Mouse (Mus musculus) gastrocnemius, adult 18-20 months (tissue): ENCODE results near the gene Mmadhc. TPM values are rescaled to one million over a fixed set of nuclear protein-coding genes. Genes with fewer than 3 reads are reported as not detected.

Source experiments
- DNase-seq: peaks from one replicate; pipeline ENCODE4 v3.0.0; 2021; ENCODE audit warnings: low spot score
- long read RNA-seq, 2 experiments: library from polyadenylated mRNA; stranded (forward); transcript quantifications; one replicate each; pipeline ENCODE4 v2.0.0; 2021
- total RNA-seq, 2 experiments: library from RNA; stranded (reverse); gene quantifications; 2 replicates each; pipeline ENCODE4 v1.2.3; 2021

The Mmadhc gene
- total RNA-seq: 100 to 1,000 TPM in 1 of 2 experiments, 10 to 100 TPM in 1; 98.6 to 114 TPM
- long read RNA-seq, experiment 1, transcript Mmadhc-201 (8 exons, 1,342 nt): major isoform, 41 of 79 reads
- long read RNA-seq, experiment 1, partial matches to known transcripts: 17 of 79 reads
- long read RNA-seq, experiment 1, other reads (novel, unspliced or antisense): 20 of 79 reads
- long read RNA-seq, experiment 2, transcript Mmadhc-201 (8 exons, 1,342 nt): major isoform, 42 of 83 reads
- long read RNA-seq, experiment 2, partial matches to known transcripts: 11 of 83 reads
- long read RNA-seq, experiment 2, other reads (novel, unspliced or antisense): 30 of 83 reads

GRCm38 (mm10) chr2:50296109-50296986, at the start of gene Mmadhc:
Mmadhc (minus strand) TSS chr2:50296801.
- DNase-seq: peak; percentile 94

GRCm38 (mm10) chr2:50343598-50343997, 47.0 kb upstream of the Mmadhc start:
- DNase-seq: no peak

GRCm38 (mm10) chr2:50339061-50339460, 42.5 kb upstream of the Mmadhc start:
- no peak for DNase-seq

GRCm38 (mm10) chr2:50337596-50337995, 41.0 kb upstream of the Mmadhc start:
- DNase-seq: no peak

DNA sequence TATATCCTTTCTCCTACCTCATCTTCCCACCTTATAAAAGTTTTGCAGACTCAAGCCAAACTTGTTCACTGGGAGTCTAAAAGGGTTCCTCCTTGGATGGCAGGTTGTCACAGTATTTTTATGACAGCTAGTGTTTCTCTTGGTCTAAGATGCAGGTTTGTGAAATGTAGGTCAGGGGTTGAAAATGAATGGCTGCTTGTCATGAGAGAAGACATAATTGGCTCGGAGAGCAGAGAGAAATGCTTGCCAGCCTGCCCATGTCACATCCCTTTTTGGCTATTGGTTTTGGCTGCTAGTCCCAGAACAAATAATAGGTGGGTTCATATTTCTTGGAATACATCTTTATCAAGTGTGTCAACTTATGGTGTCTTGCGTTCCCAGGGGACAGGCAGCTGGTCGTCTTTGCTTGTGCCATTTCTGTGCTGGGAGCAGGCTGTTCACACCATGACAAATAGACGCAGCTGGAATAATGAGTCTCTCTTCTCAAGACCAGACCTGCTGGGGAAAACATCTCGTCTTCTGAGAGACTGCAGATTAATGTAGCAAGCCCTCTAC, 35.2 kb upstream of the Mmadhc start:
- no peak for DNase-seq

DNA sequence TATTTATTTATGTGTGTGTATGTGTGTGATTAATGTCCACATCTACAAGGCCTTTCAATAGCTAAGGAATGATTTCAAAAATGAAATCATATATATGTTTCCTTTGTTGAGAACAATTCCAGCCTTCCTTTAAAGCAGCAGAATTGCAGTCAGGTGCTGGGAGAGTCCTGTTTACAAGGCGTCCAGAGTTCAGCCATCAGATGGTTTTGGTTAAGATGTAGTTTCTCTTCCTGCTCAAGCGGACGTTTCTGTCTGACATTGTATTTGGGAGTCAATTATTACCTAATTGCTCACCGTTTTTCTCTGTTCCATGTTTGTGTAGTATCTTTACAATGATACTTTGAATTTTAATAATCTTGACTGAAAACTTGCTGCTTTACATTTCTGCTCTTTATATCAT, 31.6 kb upstream of the Mmadhc start:
- DNase-seq: no peak

DNA sequence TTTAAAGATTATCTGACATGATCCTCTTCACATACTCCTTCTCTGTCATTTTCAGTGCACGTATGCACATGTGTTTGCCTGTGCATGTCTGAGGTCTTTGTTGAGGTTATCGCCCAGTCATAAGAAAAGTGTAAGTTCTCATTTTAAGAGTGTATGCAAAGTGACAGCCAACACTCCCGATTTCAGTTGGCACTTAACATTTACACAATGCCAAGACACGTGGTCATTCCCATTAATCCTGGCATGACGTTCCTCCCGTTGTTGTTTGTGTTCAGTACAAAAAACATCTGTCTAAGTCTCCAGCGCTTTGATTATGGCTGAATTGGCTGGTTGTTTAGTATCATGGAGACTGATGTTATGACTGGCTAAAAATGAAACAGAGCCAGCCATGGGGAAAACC, 28.2 kb upstream of the Mmadhc start:
- DNase-seq: no peak

GRCm38 (mm10) chr2:50306663-50307320, 10.2 kb upstream of the Mmadhc start:
- DNase-seq: peak; percentile 39

DNA sequence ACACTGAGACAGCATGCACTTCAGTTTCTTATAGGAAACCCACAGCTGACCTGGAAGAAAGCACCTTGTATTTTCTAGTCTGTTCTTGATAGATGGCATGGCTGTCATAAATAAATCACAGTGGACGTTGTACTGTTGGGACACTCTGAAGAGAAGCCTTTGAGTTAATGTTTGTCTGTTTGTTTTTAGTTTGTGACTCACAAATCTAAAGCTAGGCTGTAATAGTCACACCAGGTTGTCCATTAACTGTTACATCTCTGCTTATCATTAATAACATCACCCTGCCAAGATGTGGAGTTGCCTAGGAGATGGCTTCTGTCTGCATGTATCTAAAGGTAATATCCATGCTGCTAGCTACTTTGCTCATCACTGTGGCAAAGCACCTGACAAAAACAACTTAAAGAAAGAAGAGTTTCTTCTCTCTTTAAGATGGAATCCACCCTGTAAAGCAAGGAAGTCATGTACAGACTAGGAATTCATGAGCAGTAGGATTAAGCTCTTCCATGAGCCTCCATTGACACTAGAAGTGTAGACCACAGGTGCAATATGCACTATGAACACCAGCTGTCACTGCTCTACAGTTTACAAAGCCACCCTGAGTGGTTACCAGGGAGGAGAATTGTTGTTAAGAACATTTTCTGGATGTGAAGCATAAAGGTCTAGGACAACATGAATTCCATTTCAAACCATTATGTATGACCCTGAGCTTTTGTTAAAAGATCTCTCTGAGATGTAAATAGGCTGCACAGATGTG, 8.4 kb upstream of the Mmadhc start:
- no peak for DNase-seq

DNA sequence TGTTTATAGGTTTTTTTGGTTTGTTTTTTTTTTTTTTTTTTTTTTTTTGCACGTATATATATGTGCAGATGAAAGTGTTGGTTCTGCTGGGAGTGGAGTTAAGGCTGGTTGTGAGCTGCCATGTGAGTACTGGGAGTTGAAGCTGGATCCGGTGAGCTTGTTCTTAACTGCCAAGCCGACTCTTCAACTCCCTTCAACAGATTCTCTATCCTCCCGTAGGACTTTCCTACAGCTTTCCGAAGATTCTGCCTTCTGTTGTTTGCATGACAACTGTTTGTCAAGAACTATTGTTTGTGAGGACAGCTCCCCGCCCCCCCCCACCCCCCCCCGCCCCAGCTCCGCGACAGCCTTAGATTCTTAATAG, 368 bp upstream of the Mmadhc start:
- no peak for DNase-seq

- no peak for DNase-seq
These were observed 1.0 kb downstream of the Mmadhc start for GRCm38 (mm10) chr2:50295562-50295961.

- no peak for DNase-seq
These were observed 2.5 kb downstream of the Mmadhc start for GRCm38 (mm10) chr2:50294084-50294483.

DNA sequence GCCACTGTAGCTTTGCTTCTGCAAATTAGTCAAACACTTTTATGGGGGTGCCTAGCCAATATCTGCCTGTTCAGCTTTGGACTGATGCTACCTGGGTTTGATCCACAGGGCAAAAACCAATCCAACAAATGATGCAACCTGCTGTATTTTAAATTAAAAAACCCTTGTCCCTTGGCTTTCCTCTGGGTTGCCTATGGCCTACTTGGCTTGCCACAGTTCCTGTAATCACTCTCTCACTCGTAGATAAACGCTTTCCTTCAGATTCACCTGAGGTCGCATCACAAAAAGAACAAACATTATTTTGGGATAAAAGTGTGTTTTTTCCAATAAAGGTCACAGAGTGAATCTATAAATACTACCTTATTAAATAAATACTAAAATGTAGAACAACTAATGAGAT, 3.0 kb downstream of the Mmadhc start:
- no peak for DNase-seq

- DNase-seq: no peak
These were observed 4.7 kb downstream of the Mmadhc start for GRCm38 (mm10) chr2:50291901-50292300.

DNA sequence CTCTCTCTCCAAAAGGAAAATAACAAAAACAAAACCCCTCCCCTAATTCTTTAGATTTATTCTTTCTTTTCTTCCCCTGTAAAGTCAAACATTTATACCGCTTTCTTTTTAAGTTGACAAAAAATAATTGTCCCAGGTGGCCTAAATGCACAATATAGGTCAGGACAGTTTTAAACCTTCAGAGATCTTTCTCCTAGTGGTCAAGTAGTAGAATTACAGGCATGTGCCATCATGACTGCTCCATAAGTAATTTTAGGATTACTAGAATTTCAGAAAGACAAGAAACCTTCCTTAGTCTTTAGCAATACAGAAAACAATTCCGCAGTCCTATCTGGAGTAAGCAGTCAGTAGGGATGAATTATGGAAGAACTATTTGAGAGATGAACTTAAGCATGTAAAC, 5.8 kb downstream of the Mmadhc start:
- DNase-seq: no peak

DNA sequence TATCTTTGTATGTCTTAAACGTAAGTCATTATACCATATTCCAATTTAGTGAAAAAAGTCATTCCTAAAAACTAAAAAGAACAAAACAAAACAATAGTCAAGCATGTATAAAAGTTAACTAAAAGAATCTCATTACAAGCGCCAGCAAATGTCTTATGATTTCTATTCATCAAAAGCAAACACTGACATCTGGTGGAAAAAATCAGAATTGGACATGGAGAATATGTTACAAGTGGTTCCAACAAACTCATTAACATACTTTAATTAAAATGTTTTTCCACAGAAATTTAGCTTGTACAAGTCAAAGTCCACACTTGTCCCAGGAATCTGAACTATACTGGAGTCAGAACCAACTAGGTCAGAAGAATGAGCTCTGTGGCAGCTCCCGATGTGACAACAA, 11.8 kb downstream of the Mmadhc start:
- DNase-seq: peak; percentile 12

GRCm38 (mm10) chr2:50284040-50284439, 12.6 kb downstream of the Mmadhc start:
- DNase-seq: peak; percentile 11

DNA sequence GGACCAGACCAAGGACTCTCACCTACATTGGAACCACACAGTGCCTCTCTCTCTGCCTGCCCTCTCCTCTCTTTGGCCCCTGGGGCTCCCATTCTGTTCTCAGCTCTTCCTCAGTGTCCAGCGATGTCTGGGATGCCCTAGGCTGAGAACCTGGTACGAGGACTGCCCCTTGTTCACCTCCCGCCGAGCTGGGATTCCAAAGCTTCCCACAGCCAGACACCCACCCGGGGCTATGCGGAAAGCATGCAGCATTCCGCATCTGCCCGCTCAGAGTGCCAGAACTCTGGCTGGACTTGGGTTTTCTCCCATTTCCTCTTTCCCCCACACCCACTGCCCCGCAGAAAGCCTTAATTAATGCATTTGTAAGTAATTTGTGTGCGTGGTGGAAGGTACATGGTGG, 19.9 kb downstream of the Mmadhc start:
- DNase-seq: no peak

- DNase-seq: peak; percentile 19
These were observed 23.2 kb downstream of the Mmadhc start for GRCm38 (mm10) chr2:50273415-50273814.

DNA sequence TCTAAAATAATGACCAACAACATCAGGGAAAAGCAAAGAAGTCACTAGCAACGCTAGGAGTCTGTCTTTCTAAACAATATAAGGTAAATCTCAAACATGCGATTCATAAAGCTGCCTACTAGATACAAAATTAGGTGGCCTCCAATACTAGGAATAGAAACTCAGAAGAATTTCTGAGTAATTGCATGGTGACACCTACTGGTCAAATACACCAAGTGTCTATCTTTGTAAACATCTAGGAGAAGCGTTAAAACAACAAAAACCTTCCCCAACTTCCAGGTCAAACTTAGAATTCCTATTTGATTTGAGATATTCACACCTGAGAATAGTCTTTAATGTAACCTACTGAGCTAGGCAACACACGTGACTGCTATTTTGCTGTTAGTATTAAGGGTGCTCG, 24.4 kb downstream of the Mmadhc start:
- peak; percentile 26 for DNase-seq

GRCm38 (mm10) chr2:50268514-50268913, 28.1 kb downstream of the Mmadhc start:
- no peak for DNase-seq
